Mouse (Mus musculus) CH12.LX (cell line): ENCODE data around the gene Tmem238l. TPM values are rescaled to one million over a fixed set of nuclear protein-coding genes. Genes with fewer than 3 reads are reported as not detected.

Experiments used
- DNase-seq: peaks from one replicate; pipeline ENCODE4 v3.0.0-alpha.2; 2013; ENCODE audit errors: extremely low read depth
- H3K27ac ChIP-seq: 2 replicates; pipeline ENCODE4 v1.5.1; 2012; ENCODE audit warnings: low read depth, mild to moderate bottlenecking, control low read depth, moderate library complexity; ENCODE audit not compliant: insufficient read depth
- H3K27me3 ChIP-seq: replicated peaks from 2 replicates; pipeline ENCODE3; 2012; ENCODE audit warnings: inconsistent platforms
- H3K36me3 ChIP-seq, 2 experiments: replicated peaks in 1 of 2; 2 replicates each; pipeline versions ENCODE3 to v1.6.1; 2012; ENCODE audit warnings: inconsistent platforms in 1 of 2, low read length in 1 of 2, mild to moderate bottlenecking in 1 of 2, mixed read lengths in 1 of 2, moderate library complexity in 1 of 2; ENCODE audit not compliant: control insufficient read depth in 1 of 2, insufficient read depth in 1 of 2
- H3K4me1 ChIP-seq, 2 experiments: 2 replicates each; pipeline ENCODE4 v1.6.1; 2012; ENCODE audit warnings: inconsistent platforms in 1 of 2, moderate library complexity in 1 of 2; ENCODE audit not compliant: insufficient read depth in 2 of 2, control insufficient read depth in 1 of 2
- H3K4me2 ChIP-seq: 2 replicates; pipeline ENCODE4 v1.6.1; 2012; ENCODE audit warnings: low read depth, mild to moderate bottlenecking, control low read depth; ENCODE audit not compliant: poor library complexity, insufficient read depth, severe bottlenecking
- H3K4me3 ChIP-seq, 3 experiments: fragments of 150-350 bp in 1 of 3; sonication (generic) in 1 of 3; replicated peaks in 1 of 3; 2 replicates each; pipeline versions ENCODE3 to v1.5.1; 2011 to 2012; ENCODE audit warnings: low read depth in 2 of 3, low read length in 2 of 3, mild to moderate bottlenecking in 2 of 3, moderate library complexity in 2 of 3, control low read depth in 1 of 3, improper control_type of control experiment in 1 of 3, inconsistent platforms in 1 of 3, mixed read lengths in 1 of 3; ENCODE audit not compliant: poor library complexity in 1 of 3
- H3K79me2 ChIP-seq: replicated peaks from 2 replicates; pipeline ENCODE4 v1.6.1; 2012; ENCODE audit warnings: mild to moderate bottlenecking, moderate library complexity; ENCODE audit not compliant: control insufficient read depth, poor library complexity, insufficient read depth, severe bottlenecking; ENCODE audit errors: extremely low read depth
- H3K9ac ChIP-seq: 2 replicates; pipeline ENCODE4 v1.6.1; 2012; ENCODE audit warnings: low read depth, mild to moderate bottlenecking, control low read depth, moderate library complexity; ENCODE audit not compliant: insufficient read depth
- H3K9me3 ChIP-seq: replicated peaks from 2 replicates; pipeline ENCODE3; 2012; ENCODE audit warnings: low read length, inconsistent platforms, mixed read lengths
- BHLHE40 ChIP-seq: IDR thresholded peaks from 2 replicates; pipeline ENCODE4 v1.6.1; 2011; ENCODE audit warnings: mild to moderate bottlenecking, low read depth, low read length, improper control_type of control experiment
- CHD1 ChIP-seq: IDR thresholded peaks from 2 replicates; pipeline ENCODE4 v1.6.1; 2012; ENCODE audit warnings: low read depth, low read length, improper control_type of control experiment, inconsistent platforms
- CTCF ChIP-seq, 2 experiments: IDR thresholded peaks in 1 of 2; conservative IDR thresholded peaks in 1 of 2; 2 replicates each; pipeline ENCODE4 v1.5.1; 2011 to 2012; ENCODE audit warnings: low read depth in 2 of 2, low read length in 2 of 2, improper control_type of control experiment in 1 of 2, inconsistent platforms in 1 of 2, mild to moderate bottlenecking in 1 of 2, moderate library complexity in 1 of 2
- E2F4 ChIP-seq: IDR thresholded peaks from 2 replicates; pipeline ENCODE4 v1.6.1; 2011; ENCODE audit warnings: low read depth, low read length, improper control_type of control experiment; ENCODE audit not compliant: insufficient replicate concordance
- ELF1 ChIP-seq: IDR thresholded peaks from 2 replicates; pipeline ENCODE4 v1.6.1; 2014; ENCODE audit warnings: low read depth, mild to moderate bottlenecking, inconsistent platforms, low read length, improper control_type of control experiment
- EP300 ChIP-seq: IDR thresholded peaks from 2 replicates; pipeline ENCODE4 v1.6.1; 2011; ENCODE audit warnings: low read length, improper control_type of control experiment
- IRF4 ChIP-seq: IDR thresholded peaks from 2 replicates; pipeline ENCODE4 v1.6.1; 2014; ENCODE audit warnings: low read depth, mild to moderate bottlenecking, inconsistent platforms, low read length, improper control_type of control experiment
- JUN ChIP-seq: IDR thresholded peaks from 2 replicates; pipeline ENCODE4 v1.6.1; 2011; ENCODE audit warnings: low read depth, mild to moderate bottlenecking, low read length, improper control_type of control experiment, moderate library complexity; ENCODE audit not compliant: insufficient read depth
- KAT2A ChIP-seq: IDR thresholded peaks from 2 replicates; pipeline ENCODE4 v1.6.1; 2012; ENCODE audit warnings: low read length, improper control_type of control experiment, inconsistent platforms; ENCODE audit not compliant: insufficient replicate concordance
- MAFK ChIP-seq: IDR thresholded peaks from 2 replicates; pipeline ENCODE4 v1.6.1; 2011; ENCODE audit warnings: low read length, improper control_type of control experiment; ENCODE audit not compliant: insufficient replicate concordance
- MAX ChIP-seq: IDR thresholded peaks from 2 replicates; pipeline ENCODE4 v1.6.1; 2011; ENCODE audit warnings: low read length, improper control_type of control experiment
- MXI1 ChIP-seq: IDR thresholded peaks from 2 replicates; pipeline ENCODE4 v1.6.1; 2011; ENCODE audit warnings: mild to moderate bottlenecking, low read depth, low read length, improper control_type of control experiment
- RAD21 ChIP-seq: IDR thresholded peaks from 2 replicates; pipeline ENCODE4 v1.6.1; 2011; ENCODE audit warnings: low read depth, mild to moderate bottlenecking, low read length, improper control_type of control experiment, moderate library complexity
- RCOR1 ChIP-seq: conservative IDR thresholded peaks from 2 replicates; pipeline ENCODE4 v1.6.1; 2012; ENCODE audit warnings: low read depth, mild to moderate bottlenecking, inconsistent platforms, low read length, improper control_type of control experiment
- TBP ChIP-seq: conservative IDR thresholded peaks from 2 replicates; pipeline ENCODE4 v1.6.1; 2011; ENCODE audit warnings: low read depth, low read length, improper control_type of control experiment
- UBTF ChIP-seq: IDR thresholded peaks from 2 replicates; pipeline ENCODE4 v1.6.1; 2012; ENCODE audit warnings: low read depth, mild to moderate bottlenecking, inconsistent platforms, low read length, improper control_type of control experiment, moderate library complexity
- USF1 ChIP-seq: IDR thresholded peaks from 2 replicates; pipeline ENCODE4 v1.6.1; 2014; ENCODE audit warnings: low read depth, mild to moderate bottlenecking, inconsistent platforms, low read length, improper control_type of control experiment
- USF2 ChIP-seq: conservative IDR thresholded peaks from 2 replicates; pipeline ENCODE4 v1.6.1; 2011; ENCODE audit warnings: low read depth, low read length, improper control_type of control experiment
- ZC3H11A ChIP-seq: IDR thresholded peaks from 2 replicates; pipeline ENCODE4 v1.6.1; 2012; ENCODE audit warnings: low read depth, mild to moderate bottlenecking, inconsistent platforms, low read length, improper control_type of control experiment
- dilution Hi-C: fragments of 300-500 bp; cut with MboI; formaldehyde crosslinking; loops from 2 replicates; pipeline ENCODE4 v1.14.3; 2020; ENCODE audit warnings: low sequenced_read_pairs; ENCODE audit not compliant: extremely low pct_unique_long_range_greater_than_20kb, extremely low pct_ligation_motif_present
- in situ Hi-C: fragments of 300-500 bp; cut with MboI; formaldehyde crosslinking; loops from 3 replicates; pipeline ENCODE4 v1.14.3; 2019; ENCODE audit warnings: low sequenced_read_pairs, low pct_ligation_motif_present, low pct_unique_long_range_greater_than_20kb, mixed read lengths
- polyA plus RNA-seq: library from polyadenylated mRNA; unstranded; fragments of >175 nt; gene quantifications from 2 replicates; pipeline ENCODE4 v1.2.1, GENCODE M21; 2012; ENCODE audit warnings: low read depth; ENCODE audit not compliant: insufficient read length
- total RNA-seq, 2 experiments: library from RNA; depleted of rRNA; stranded (reverse); fragments of 300-350 nt in 1 of 2; fragments of >200 nt in 1 of 2; gene quantifications; 2 replicates each; pipeline ENCODE4 v1.2.3; 2012 to 2014

The Tmem238l gene
- total and polyA plus RNA-seq, 3 experiments: not detected

- Histone ChIP-seq H3K9me3 (no peaks in the 10 kb centered on the region), H3K4me3 (no peak overlapping the region), H3K79me2 (no peaks in the 10 kb centered on the region), H3K36me3 (no peaks in the 10 kb centered on the region), H3K27me3 (peaks cover 82% of the 10 kb centered on the region), H3K4me2 (no peak overlapping the region), H3K4me1 (no peaks in the 10 kb centered on the region; a peak in 1 of 4 replicates), H3K27ac (no peak overlapping the region), H3K9ac (no peak overlapping the region)
- in situ Hi-C loops: no loop called here
- DNase-seq: no peak
- dilution Hi-C loops: no loop called here
- TF ChIP-seq RAD21 (no peak), JUN (no peak), ZC3H11A (no peak), RCOR1 (no peak), TBP (no peak), EP300 (no peak), KAT2A (no peak), ELF1 (no peak), MAX (no peak), USF1 (no peak), CHD1 (no peak), E2F4 (no peak), MXI1 (no peak), CTCF (conservative IDR thresholded peaks at IDR 0.05 in 1 of 2, IDR thresholded peaks at IDR 0.05 in 1 of 2; ENCODE audit: low read depth in 2 of 2, low read length in 2 of 2) (no peak), IRF4 (no peak), MAFK (no peak)
These were observed 28.1 kb upstream of the Tmem238l start for GRCm38 (mm10) chr11:66928311-66928710.

DNA sequence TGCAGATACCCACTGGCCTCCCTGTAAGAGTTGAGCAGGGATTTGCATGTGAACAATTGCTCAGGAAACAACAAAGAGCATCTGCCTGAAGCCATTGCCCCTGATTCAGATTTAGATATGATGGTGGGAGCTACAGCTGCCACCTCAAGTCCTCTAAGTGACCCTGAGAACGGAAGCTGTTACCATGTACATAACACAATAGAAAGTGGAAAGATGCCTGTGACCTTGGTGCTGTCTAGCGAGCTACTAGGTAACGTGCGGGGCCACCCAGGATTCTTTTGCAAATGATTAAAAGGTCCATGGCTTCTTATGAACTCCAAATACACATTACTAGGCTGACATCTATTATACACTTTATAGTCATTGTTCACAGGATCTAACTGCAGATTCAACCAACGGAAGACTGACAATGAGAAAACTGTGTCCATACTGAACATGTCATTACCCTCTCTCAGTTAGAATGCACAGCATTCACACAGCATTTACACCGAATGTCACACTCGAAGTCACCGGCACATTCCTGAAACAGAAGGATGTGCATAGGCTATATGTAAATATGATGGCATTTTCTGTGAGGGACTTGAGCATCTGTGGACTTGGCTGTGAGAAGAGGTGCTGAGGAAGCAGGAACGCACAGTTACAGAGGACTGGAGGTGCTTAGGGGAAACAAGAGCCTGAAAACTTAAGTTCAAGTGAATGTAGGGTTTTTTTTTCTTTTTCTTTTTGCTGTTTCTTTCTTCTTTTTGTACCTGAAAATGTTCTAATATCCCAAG, 23.4 kb upstream of the Tmem238l start:
- Histone ChIP-seq H3K4me2 (no peak overlapping the region; the same call in 1 of the 2 replicates), H3K79me2 (no peaks in the 10 kb centered on the region), H3K9ac (no peak overlapping the region)
- no peak for TF ChIP-seq RAD21
- no peak for TF ChIP-seq UBTF
- TF ChIP-seq KAT2A: no peak
- no peak for TF ChIP-seq USF2
- TF ChIP-seq MAFK: no peak
- no peak for TF ChIP-seq IRF4
- no peak for TF ChIP-seq BHLHE40
- TF ChIP-seq, all 38 proteins: peak for 0
- Histone ChIP-seq H3K4me1 (no peaks in the 10 kb centered on the region), H3K36me3 (no peaks in the 10 kb centered on the region), H3K27me3 (peaks cover 69% of the 10 kb centered on the region), H3K27ac (no peak overlapping the region), H3K4me3 (no peak overlapping the region), H3K9me3 (no peaks in the 10 kb centered on the region)
- in situ Hi-C loops: no loop called here
- DNase-seq: no peak
- dilution Hi-C loops: no loop called here
